ENCODE assay signal across 12 mouse cellular contexts in genomic region chr19:6292262-6292661, GRCm38 (mm10). TPM values are rescaled to one million over a fixed set of nuclear protein-coding genes. Genes with fewer than 3 reads are reported as not detected.
DNase-seq lines count a peak whose midpoint lies in the region; ATAC-seq and TF ChIP-seq lines count a peak whose summit lies in the region.
"Had no signal": no experiment of that assay in that cellular context is flagged by ENCODE, and none has a peak within 500 bp of the region (broad histone marks: within the 10 kb centered on the region; RNA-seq: fewer than 3 reads in every experiment).

No protein-coding gene starts in this region.

- no peak for TF ChIP-seq RAD21 in CH12.LX (IDR thresholded peaks at IDR 0.05; ENCODE audit: low read depth, low read length)

- H3K27ac ChIP-seq in kidney, adult 2 months (ENCODE audit: insufficient read depth, low read depth, low read length): peak overlapping the region; percentile 97
- peak overlapping the region; percentile 79 for H3K27ac ChIP-seq in CH12.LX (ENCODE audit: insufficient read depth, low read depth)
- peak overlapping the region; percentile 92 for H3K27ac ChIP-seq in intestine, embryonic 15.5 days
- H3K27ac ChIP-seq in liver, postnatal 0 days (ENCODE audit: low read depth): peak overlapping the region; percentile 92
- H3K27ac ChIP-seq in hindbrain, embryonic 13.5 days: no peak overlapping the region

- H3K79me2 ChIP-seq in CH12.LX (replicated peaks; ENCODE audit: control insufficient read depth, extremely low read depth, insufficient read depth, poor library complexity, severe bottlenecking): peaks cover 88% of the 10 kb centered on the region

- H3K9me3 ChIP-seq in CH12.LX (replicated peaks; ENCODE audit: low read length): no peaks in the 10 kb centered on the region
- H3K9me3 ChIP-seq in intestine, embryonic 15.5 days: no peaks in the 10 kb centered on the region
- no peaks in the 10 kb centered on the region for H3K9me3 ChIP-seq in liver, postnatal 0 days (ENCODE audit: low read length)
- H3K9me3 ChIP-seq in hindbrain, embryonic 13.5 days: no peaks in the 10 kb centered on the region
- H3K9me3 ChIP-seq: G1E; midbrain, embryonic 10.5 days had no signal

- no peak for TF ChIP-seq POLR2A in kidney, adult 2 months (IDR thresholded peaks at IDR 0.05; ENCODE audit: low read depth, low read length)
- TF ChIP-seq POLR2A in CH12.LX (IDR thresholded peaks at IDR 0.05; ENCODE audit: low read depth, low read length): no peak

- H3K36me3 ChIP-seq in kidney, adult 2 months (ENCODE audit: control insufficient read depth, insufficient read depth, low read length): no peaks in the 10 kb centered on the region
- H3K36me3 ChIP-seq in CH12.LX (replicated peaks in 1 of 2; ENCODE audit: control insufficient read depth in 1 of 2, insufficient read depth in 1 of 2, low read length in 1 of 2): peaks cover 89 to 92% of the 10 kb centered on the region in 2 experiments
- H3K36me3 ChIP-seq in intestine, embryonic 15.5 days: peaks cover 24% of the 10 kb centered on the region
- peaks cover 42% of the 10 kb centered on the region for H3K36me3 ChIP-seq in liver, postnatal 0 days (replicated peaks; ENCODE audit: insufficient read depth, low read length)
- H3K36me3 ChIP-seq in hindbrain, embryonic 13.5 days: peaks cover 81% of the 10 kb centered on the region

- no peak for TF ChIP-seq EP300 in CH12.LX (IDR thresholded peaks at IDR 0.05; ENCODE audit: low read length)
- no peak for TF ChIP-seq EP300 in liver, postnatal 0 days (IDR thresholded peaks at IDR 0.05; ENCODE audit: low read depth)

- ATAC-seq in intestine, embryonic 15.5 days: no peak
- no peak for ATAC-seq in liver, postnatal 0 days
- ATAC-seq in hindbrain, embryonic 13.5 days (ENCODE audit: low FRiP score): no peak
- ATAC-seq in monocyte, adult 5-6 weeks (replicated peaks; ENCODE audit: insufficient number of reproducible peaks, low FRiP score, low TSS enrichment, poor library complexity, severe bottlenecking): no peak

- in situ Hi-C loops in CH12.LX (cut with MboI; ENCODE audit: low pct_ligation_motif_present, low pct_unique_long_range_greater_than_20kb, low sequenced_read_pairs): no loop called here

- no peak for TF ChIP-seq CTCF in kidney, adult 2 months (conservative IDR thresholded peaks at IDR 0.05; ENCODE audit: insufficient read depth, insufficient read length, low read depth, low read length)
- TF ChIP-seq CTCF in CH12.LX (conservative IDR thresholded peaks at IDR 0.05 in 1 of 2, IDR thresholded peaks at IDR 0.05 in 1 of 2; ENCODE audit: low read depth in 2 of 2, low read length in 2 of 2): no peak
- TF ChIP-seq CTCF in liver, postnatal 0 days (IDR thresholded peaks at IDR 0.05; ENCODE audit: low read depth): no peak

- WGBS in kidney, adult 2 months: 62% methylated on average over 5 of the region's 5 CpGs
- 82% methylated on average over 5 of the region's 5 CpGs for WGBS in intestine, embryonic 15.5 days
- WGBS in liver, postnatal 0 days (ENCODE audit: insufficient replicate concordance): 76% methylated on average over 5 of the region's 5 CpGs
- 89% methylated on average over 5 of the region's 5 CpGs for WGBS in hindbrain, embryonic 13.5 days

- peaks cover 29% of the 10 kb centered on the region; the same call in 1 of the 2 replicates for H3K4me1 ChIP-seq in kidney, adult 2 months (ENCODE audit: control insufficient read depth, insufficient read depth, low read length)
- H3K4me1 ChIP-seq in CH12.LX (ENCODE audit: control insufficient read depth in 1 of 2, insufficient read depth in 2 of 2): peaks cover 78 to 95% of the 10 kb centered on the region in 2 experiments
- peaks cover 24% of the 10 kb centered on the region for H3K4me1 ChIP-seq in intestine, embryonic 15.5 days (replicated peaks)
- peaks cover 42% of the 10 kb centered on the region for H3K4me1 ChIP-seq in liver, postnatal 0 days (ENCODE audit: insufficient read depth)
- H3K4me1 ChIP-seq in hindbrain, embryonic 13.5 days (replicated peaks): peaks cover 14% of the 10 kb centered on the region

- dilution Hi-C loops in CH12.LX (cut with MboI; ENCODE audit: extremely low pct_ligation_motif_present, extremely low pct_unique_long_range_greater_than_20kb, low sequenced_read_pairs): no loop called here

- no peak overlapping the region for H3K9ac ChIP-seq in CH12.LX (ENCODE audit: insufficient read depth, low read depth)
- H3K9ac ChIP-seq in intestine, embryonic 15.5 days: 0 out of 2 replicates have a peak overlapping the region, but pooled peaks have one; percentile 20
- H3K9ac ChIP-seq in liver, postnatal 0 days (replicated peaks): no peak overlapping the region
- H3K9ac ChIP-seq in hindbrain, embryonic 13.5 days: no peak overlapping the region

- no peak overlapping the region for H3K4me3 ChIP-seq in kidney, adult 2 months (ENCODE audit: insufficient read depth, low read depth, low read length)
- H3K4me3 ChIP-seq in CH12.LX (replicated peaks in 1 of 3; ENCODE audit: low read depth in 2 of 3, low read length in 2 of 3, poor library complexity in 1 of 3): no peak overlapping the region
- H3K4me3 ChIP-seq in intestine, embryonic 15.5 days (replicated peaks): no peak overlapping the region
- H3K4me3 ChIP-seq in liver, postnatal 0 days (ENCODE audit: low read depth, low read length): no peak overlapping the region
- H3K4me3 ChIP-seq in hindbrain, embryonic 13.5 days: no peak overlapping the region

- DNase-seq in kidney, adult 2 months: no peak
- no peak for DNase-seq in kidney, postnatal 10 days
- no peak for DNase-seq in CH12.LX (ENCODE audit: extremely low read depth)
- no peak for DNase-seq in liver, postnatal 0 days
- DNase-seq: cerebellum, adult 18-20 months; heart, postnatal 14 days; thymus, postnatal 4 days had no signal

- no peak overlapping the region for H3K4me2 ChIP-seq in CH12.LX (ENCODE audit: insufficient read depth, low read depth, poor library complexity, severe bottlenecking)
- no peak overlapping the region for H3K4me2 ChIP-seq in intestine, embryonic 15.5 days (replicated peaks)
- no peak overlapping the region for H3K4me2 ChIP-seq in liver, postnatal 0 days (ENCODE audit: low read depth, low read length)
- no peak overlapping the region for H3K4me2 ChIP-seq in hindbrain, embryonic 13.5 days

- H3K27me3 ChIP-seq in kidney, adult 2 months (replicated peaks; ENCODE audit: control insufficient read depth, insufficient read depth, low read length): no peaks in the 10 kb centered on the region
- no peaks in the 10 kb centered on the region for H3K27me3 ChIP-seq in CH12.LX (replicated peaks)
- H3K27me3 ChIP-seq in intestine, embryonic 15.5 days (replicated peaks): no peaks in the 10 kb centered on the region
- no peaks in the 10 kb centered on the region for H3K27me3 ChIP-seq in liver, postnatal 0 days (ENCODE audit: insufficient read depth, low read length)
- no peaks in the 10 kb centered on the region for H3K27me3 ChIP-seq in hindbrain, embryonic 13.5 days

RNA-seq across cellular contexts. Expression of gene Cdc42bpg, which starts 14.0 kb away (rescaled TPM):
- 26.6 and 31.1 TPM in 2 replicates for polyA plus RNA-seq in kidney, adult 2 months (2012; rRNA removed)
- total RNA-seq in CH12.LX (2012; rRNA removed) (4.1 and 4.2 TPM in 2 replicates), CH12.LX (2014; rRNA removed) (0.65 and 0.79 TPM in 2 replicates)
- 2.3 and 2.6 TPM in 2 replicates for polyA plus RNA-seq in CH12.LX (2012; ENCODE audit: insufficient read length, low read depth)
- polyA plus RNA-seq in intestine, embryonic 15.5 days (2015; fragmentation: Nextera tagmentation; extraction: Ambion mirVana): 1.0 and 1.4 TPM in 2 replicates
- 0.27 and 0.35 TPM in 2 replicates for polyA plus RNA-seq in liver, postnatal 0 days (2015; fragmentation: Nextera tagmentation; extraction: Ambion mirVana)
- 0.42 and 0.48 TPM in 2 replicates for polyA plus RNA-seq in hindbrain, embryonic 13.5 days (2015; fragmentation: Nextera tagmentation; extraction: Ambion mirVana)
- total RNA-seq in monocyte, adult 5-6 weeks (2017): 1.9 to 4.3 TPM (median 2.2 TPM) in 3 replicates

RNA-seq across cellular contexts. Expression of gene Ehd1, which starts 15.7 kb away (rescaled TPM):
- 224 and 317 TPM in 2 replicates for polyA plus RNA-seq in kidney, adult 2 months (2012; rRNA removed)
- total RNA-seq in CH12.LX (2012; rRNA removed) (231 and 400 TPM in 2 replicates), CH12.LX (2014; rRNA removed) (97.4 and 131 TPM in 2 replicates)
- 245 and 301 TPM in 2 replicates for polyA plus RNA-seq in CH12.LX (2012; ENCODE audit: insufficient read length, low read depth)
- 88.8 and 115 TPM in 2 replicates for polyA plus RNA-seq in intestine, embryonic 15.5 days (2015; fragmentation: Nextera tagmentation; extraction: Ambion mirVana)
- polyA plus RNA-seq in liver, postnatal 0 days (2015; fragmentation: Nextera tagmentation; extraction: Ambion mirVana): 36.4 and 36.9 TPM in 2 replicates
- 86.8 and 96.4 TPM in 2 replicates for polyA plus RNA-seq in hindbrain, embryonic 13.5 days (2015; fragmentation: Nextera tagmentation; extraction: Ambion mirVana)
- 40.8 to 62.5 TPM (median 59.6 TPM) in 3 replicates for total RNA-seq in monocyte, adult 5-6 weeks (2017)

RNA-seq across cellular contexts. Expression of gene Men1, which starts 42.5 kb away (rescaled TPM):
- 49.5 and 63.2 TPM in 2 replicates for polyA plus RNA-seq in kidney, adult 2 months (2012; rRNA removed)
- 42.9 and 43.0 TPM in 2 replicates for total RNA-seq in CH12.LX (2012; rRNA removed)
- 23.5 and 24.9 TPM in 2 replicates for total RNA-seq in CH12.LX (2014; rRNA removed)
- 50.7 and 67.8 TPM in 2 replicates for polyA plus RNA-seq in CH12.LX (2012; ENCODE audit: insufficient read length, low read depth)
- polyA plus RNA-seq in intestine, embryonic 15.5 days (2015; fragmentation: Nextera tagmentation; extraction: Ambion mirVana): 68.8 and 71.9 TPM in 2 replicates
- polyA plus RNA-seq in liver, postnatal 0 days (2015; fragmentation: Nextera tagmentation; extraction: Ambion mirVana): 10.0 and 11.1 TPM in 2 replicates
- 71.7 and 73.8 TPM in 2 replicates for polyA plus RNA-seq in hindbrain, embryonic 13.5 days (2015; fragmentation: Nextera tagmentation; extraction: Ambion mirVana)
- 14.1 to 22.5 TPM (median 17.8 TPM) in 3 replicates for total RNA-seq in monocyte, adult 5-6 weeks (2017)

RNA-seq across cellular contexts. Expression of gene Map4k2, which starts 48.7 kb away (rescaled TPM):
- polyA plus RNA-seq in kidney, adult 2 months (2012; rRNA removed): 92.3 and 145 TPM in 2 replicates
- 77.6 and 95.2 TPM in 2 replicates for total RNA-seq in CH12.LX (2012; rRNA removed)
- 55.5 and 56.7 TPM in 2 replicates for total RNA-seq in CH12.LX (2014; rRNA removed)
- polyA plus RNA-seq in CH12.LX (2012; ENCODE audit: insufficient read length, low read depth): 119 and 127 TPM in 2 replicates
- 8.8 and 11.0 TPM in 2 replicates for polyA plus RNA-seq in intestine, embryonic 15.5 days (2015; fragmentation: Nextera tagmentation; extraction: Ambion mirVana)
- polyA plus RNA-seq in liver, postnatal 0 days (2015; fragmentation: Nextera tagmentation; extraction: Ambion mirVana): 5.6 and 5.7 TPM in 2 replicates
- polyA plus RNA-seq in hindbrain, embryonic 13.5 days (2015; fragmentation: Nextera tagmentation; extraction: Ambion mirVana): 17.5 and 17.6 TPM in 2 replicates
- total RNA-seq in monocyte, adult 5-6 weeks (2017): 119 to 200 TPM (median 169 TPM) in 3 replicates

RNA-seq across cellular contexts. Expression of gene Atg2a, which starts 50.8 kb away (rescaled TPM):
- polyA plus RNA-seq in kidney, adult 2 months (2012; rRNA removed): 27.4 and 33.2 TPM in 2 replicates
- total RNA-seq in CH12.LX (2012; rRNA removed) (9.5 and 10.0 TPM in 2 replicates), CH12.LX (2014; rRNA removed) (2.3 and 2.8 TPM in 2 replicates)
- 9.4 and 13.9 TPM in 2 replicates for polyA plus RNA-seq in CH12.LX (2012; ENCODE audit: insufficient read length, low read depth)
- 6.9 and 8.7 TPM in 2 replicates for polyA plus RNA-seq in intestine, embryonic 15.5 days (2015; fragmentation: Nextera tagmentation; extraction: Ambion mirVana)
- polyA plus RNA-seq in liver, postnatal 0 days (2015; fragmentation: Nextera tagmentation; extraction: Ambion mirVana): 3.4 and 3.8 TPM in 2 replicates
- polyA plus RNA-seq in hindbrain, embryonic 13.5 days (2015; fragmentation: Nextera tagmentation; extraction: Ambion mirVana): 11.6 and 11.7 TPM in 2 replicates
- total RNA-seq in monocyte, adult 5-6 weeks (2017): 32.7 to 41.0 TPM (median 33.2 TPM) in 3 replicates
